Mouse (Mus musculus) hindbrain, embryonic 11.5 days (tissue): ENCODE results near the gene Cacna1b. TPM values are rescaled to one million over a fixed set of nuclear protein-coding genes. Genes with fewer than 3 reads are reported as not detected.

ENCODE experiments used
- ATAC-seq: fragments of 200-750 bp; cut with Nextera tagmentation; 2 replicates; pipeline ENCODE4 v1.8.0; 2017; ENCODE audit warnings: mild to moderate bottlenecking, moderate TSS enrichment, moderate library complexity; ENCODE audit not compliant: low FRiP score
- DNase-seq: peaks from one replicate; pipeline ENCODE4 v3.0.0-alpha.2; 2015; ENCODE audit warnings: low spot score
- H3K27ac ChIP-seq: fragments of 300-500 bp; sonication (generic); 2 replicates; pipeline ENCODE4 v1.5.1; 2014; ENCODE audit warnings: mild to moderate bottlenecking, low read depth, low read length
- H3K27me3 ChIP-seq: fragments of 300-500 bp; sonication (generic); 2 replicates; pipeline ENCODE4 v1.6.1; 2014; ENCODE audit warnings: mild to moderate bottlenecking, low read length, moderate library complexity, mixed read lengths; ENCODE audit not compliant: control insufficient read depth, insufficient read depth
- H3K36me3 ChIP-seq: fragments of 300-500 bp; sonication (generic); 2 replicates; pipeline ENCODE4 v1.6.1; 2014; ENCODE audit warnings: mild to moderate bottlenecking, low read length, moderate library complexity, mixed read lengths; ENCODE audit not compliant: control insufficient read depth, insufficient read depth
- H3K4me1 ChIP-seq: fragments of 300-500 bp; sonication (generic); replicated peaks from 2 replicates; pipeline ENCODE4 v1.6.1; 2014; ENCODE audit warnings: low read length, mixed read lengths; ENCODE audit not compliant: control insufficient read depth, insufficient read depth
- H3K4me2 ChIP-seq: fragments of 300-500 bp; sonication (generic); replicated peaks from 2 replicates; pipeline ENCODE4 v1.6.1; 2014; ENCODE audit warnings: mild to moderate bottlenecking, low read depth, low read length
- H3K4me3 ChIP-seq: fragments of 300-500 bp; sonication (generic); 2 replicates; pipeline ENCODE4 v1.5.1; 2014; ENCODE audit warnings: low read depth, low read length
- H3K9ac ChIP-seq: fragments of 300-500 bp; sonication (generic); 2 replicates; pipeline ENCODE4 v1.6.1; 2014; ENCODE audit warnings: low read depth, low read length
- H3K9me3 ChIP-seq: fragments of 300-500 bp; sonication (generic); 2 replicates; pipeline ENCODE4 v1.6.1; 2016; ENCODE audit warnings: low read length; ENCODE audit not compliant: control insufficient read depth
- WGBS: fragments of 180-500 bp; shearing (Covaris S2); extraction: QIAGEN DNeasy Blood & Tissue Kit; methylation state at CpG from one replicate; pipeline ENCODE4 v1.1.7; 2014; 5-methylcytosine and 5-hydroxymethylcytosine counted together
- polyA plus RNA-seq: library from polyadenylated mRNA; unstranded; fragments of >200 nt; fragmentation: Nextera tagmentation; extraction: Ambion mirVana; gene quantifications from 2 replicates; pipeline ENCODE4 v1.2.1, GENCODE M21; 2014

Gene Cacna1b
- polyA plus RNA-seq, 1 experiment from 2014 or later = 4.8 TPM

DNA sequence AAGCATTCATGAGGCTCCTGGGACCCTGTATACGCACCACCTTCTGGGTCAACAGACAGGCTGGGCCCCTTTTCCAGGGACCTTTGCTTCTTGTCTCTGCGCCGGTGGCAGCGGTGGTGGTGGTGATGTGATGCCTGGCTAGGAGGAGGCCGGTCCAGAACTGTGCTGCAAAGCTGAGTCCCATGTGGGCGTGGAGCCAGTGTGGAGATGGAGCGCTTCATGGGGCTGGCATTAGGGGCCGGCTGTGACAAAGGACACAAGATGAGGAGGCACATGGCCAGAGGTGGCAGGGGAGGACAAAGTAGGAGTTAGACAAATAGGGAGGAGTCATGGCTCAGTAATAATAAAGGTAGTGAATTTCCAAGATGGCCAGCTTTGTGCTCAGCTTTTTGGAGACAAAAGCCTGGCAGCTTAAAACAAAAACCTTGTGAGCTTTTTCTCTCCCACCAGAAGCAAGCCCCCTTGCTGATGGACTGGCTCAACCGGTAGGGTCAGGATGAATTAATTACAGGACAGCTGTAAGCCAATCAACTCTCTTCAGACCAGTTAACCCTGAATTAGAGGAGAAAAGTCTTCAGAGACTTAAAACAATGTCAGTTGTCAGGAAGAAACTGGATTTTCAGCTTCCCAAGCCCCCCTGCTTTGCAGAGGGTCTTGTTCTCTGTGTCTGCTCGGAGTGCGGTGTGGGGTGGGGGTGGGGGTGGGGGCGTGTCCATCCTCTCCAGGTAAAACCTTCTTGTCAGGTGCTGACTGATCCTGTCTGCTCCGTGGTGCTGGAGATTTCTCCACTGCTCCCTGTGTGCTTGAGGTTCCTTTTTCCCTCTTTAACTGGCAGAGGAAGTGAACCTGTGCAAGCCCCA, 154.8 kb downstream of the Cacna1b start:
- WGBS = 24% methylated on average over 13 of the region's 13 CpGs
- no peak overlapping the region for H3K4me3 ChIP-seq
- H3K4me1 ChIP-seq = no peaks in the 10 kb centered on the region; the same call in 1 of the 2 replicates
- H3K27me3 ChIP-seq = no peaks in the 10 kb centered on the region
- H3K9me3 ChIP-seq = no peaks in the 10 kb centered on the region
- H3K36me3 ChIP-seq = no peaks in the 10 kb centered on the region
- peak; percentile 51 for ATAC-seq
- DNase-seq = peak; percentile 16
- H3K9ac ChIP-seq = no peak overlapping the region
- H3K4me2 ChIP-seq = no peak overlapping the region
- no peak overlapping the region for H3K27ac ChIP-seq

- no peak overlapping the region for H3K4me2 ChIP-seq
- DNase-seq (no peak), ATAC-seq (no peak)
- H3K4me1 ChIP-seq = no peaks in the 10 kb centered on the region; the same call in 1 of the 2 replicates
- WGBS = 92% methylated on average over 15 of the region's 15 CpGs
- no peaks in the 10 kb centered on the region for H3K27me3 ChIP-seq
- H3K36me3 ChIP-seq = no peaks in the 10 kb centered on the region
- no peak overlapping the region for H3K9ac ChIP-seq
- no peak overlapping the region for H3K27ac ChIP-seq
- no peak overlapping the region for H3K4me3 ChIP-seq
- no peaks in the 10 kb centered on the region for H3K9me3 ChIP-seq
Observed at GRCm38 (mm10) chr2:24606531-24606930, 156.4 kb downstream of the Cacna1b start.

- H3K27ac ChIP-seq = no peak overlapping the region
- no peaks in the 10 kb centered on the region for H3K36me3 ChIP-seq
- H3K4me2 ChIP-seq = no peak overlapping the region
- 86% methylated on average over 4 of the region's 4 CpGs for WGBS
- no peak overlapping the region for H3K9ac ChIP-seq
- no peaks in the 10 kb centered on the region; the same call in 1 of the 2 replicates for H3K4me1 ChIP-seq
- DNase-seq (no peak), ATAC-seq (no peak)
- H3K9me3 ChIP-seq = no peaks in the 10 kb centered on the region
- no peaks in the 10 kb centered on the region for H3K27me3 ChIP-seq
- no peak overlapping the region for H3K4me3 ChIP-seq
Observed at GRCm38 (mm10) chr2:24605096-24605495, 157.9 kb downstream of the Cacna1b start.

DNA sequence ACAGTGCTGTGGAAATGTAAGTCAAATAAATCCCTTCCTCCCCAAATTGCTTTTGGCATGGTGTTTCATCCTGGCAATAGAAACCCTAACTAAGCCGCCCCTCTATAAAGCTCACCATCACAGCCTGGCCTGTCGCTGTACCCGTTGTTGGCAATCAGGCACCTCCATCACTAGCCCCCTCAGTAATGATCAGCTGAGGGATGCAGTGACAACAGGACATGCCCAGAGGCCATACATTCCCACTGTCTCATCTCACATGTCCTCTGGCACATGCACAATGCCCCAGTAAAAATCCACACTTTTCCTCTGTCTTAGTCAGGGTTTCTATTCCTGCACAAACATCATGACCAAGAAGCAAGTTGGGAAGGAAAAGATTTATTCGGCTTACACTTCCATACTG, 173.5 kb downstream of the Cacna1b start:
- H3K4me1 ChIP-seq = no peaks in the 10 kb centered on the region
- H3K27ac ChIP-seq = no peak overlapping the region
- DNase-seq (no peak), ATAC-seq (no peak)
- 85% methylated on average over 4 of the region's 4 CpGs for WGBS
- no peak overlapping the region for H3K4me3 ChIP-seq
- H3K4me2 ChIP-seq = no peak overlapping the region
- H3K36me3 ChIP-seq = no peaks in the 10 kb centered on the region
- no peaks in the 10 kb centered on the region for H3K27me3 ChIP-seq
- H3K9ac ChIP-seq = no peak overlapping the region
- peaks cover 4% of the 10 kb centered on the region; the same call in 1 of the 2 replicates for H3K9me3 ChIP-seq

- Histone ChIP-seq H3K9ac (no peak overlapping the region), H3K4me2 (no peak overlapping the region), H3K27ac (no peak overlapping the region), H3K27me3 (no peaks in the 10 kb centered on the region), H3K4me3 (no peak overlapping the region), H3K4me1 (no peaks in the 10 kb centered on the region), H3K36me3 (no peaks in the 10 kb centered on the region), H3K9me3 (peaks cover 4% of the 10 kb centered on the region; the same call in 1 of the 2 replicates)
- DNase-seq (no peak), ATAC-seq (no peak)
Observed at GRCm38 (mm10) chr2:24587999-24588398, 175.0 kb downstream of the Cacna1b start.

- Histone ChIP-seq H3K4me3 (no peak overlapping the region), H3K36me3 (no peaks in the 10 kb centered on the region), H3K4me1 (no peaks in the 10 kb centered on the region), H3K27me3 (no peaks in the 10 kb centered on the region), H3K9me3 (no peaks in the 10 kb centered on the region), H3K4me2 (no peak overlapping the region), H3K27ac (no peak overlapping the region), H3K9ac (no peak overlapping the region)
- 22% methylated on average over 3 of the region's 3 CpGs for WGBS
- ATAC-seq (no peak), DNase-seq (peak; percentile 75)
Observed at GRCm38 (mm10) chr2:24574616-24575015, 188.3 kb downstream of the Cacna1b start.

- ATAC-seq (no peak), DNase-seq (no peak)
- Histone ChIP-seq H3K4me3 (no peak overlapping the region), H3K4me2 (no peak overlapping the region), H3K27ac (no peak overlapping the region), H3K9me3 (no peaks in the 10 kb centered on the region), H3K4me1 (no peaks in the 10 kb centered on the region), H3K27me3 (no peaks in the 10 kb centered on the region), H3K36me3 (no peaks in the 10 kb centered on the region), H3K9ac (no peak overlapping the region)
- 78% methylated on average over 1 of the region's 1 CpGs for WGBS
Observed at GRCm38 (mm10) chr2:24570917-24571316, 192.0 kb downstream of the Cacna1b start.

DNA sequence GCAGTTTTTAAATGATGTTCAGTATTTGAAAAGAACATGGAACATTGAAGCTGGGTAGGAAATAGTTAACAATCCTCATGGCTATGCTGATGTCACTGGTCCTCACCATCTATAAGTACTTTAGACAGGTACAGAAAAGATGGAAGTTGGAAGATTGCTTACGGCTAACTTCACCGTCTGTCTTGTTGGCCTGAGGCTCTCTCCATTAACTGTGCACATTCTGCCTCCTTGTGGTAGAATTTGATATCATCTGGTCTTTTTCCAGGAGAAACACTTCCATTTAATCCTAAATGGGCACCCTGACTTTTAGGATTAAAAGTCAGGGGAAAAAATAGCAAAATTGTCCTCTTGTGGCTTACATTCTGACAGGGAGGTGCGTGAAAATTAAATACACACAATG, 194.4 kb downstream of the Cacna1b start:
- Histone ChIP-seq H3K27ac (no peak overlapping the region), H3K9ac (no peak overlapping the region), H3K4me1 (no peaks in the 10 kb centered on the region), H3K36me3 (no peaks in the 10 kb centered on the region), H3K4me2 (no peak overlapping the region), H3K4me3 (no peak overlapping the region), H3K9me3 (no peaks in the 10 kb centered on the region), H3K27me3 (no peaks in the 10 kb centered on the region)
- ATAC-seq = no peak
- 18% methylated on average over 3 of the region's 3 CpGs for WGBS
- DNase-seq = peak; percentile 74
